Mouse (Mus musculus) heart, postnatal 36 days (tissue): ENCODE results near the gene Ddr1. TPM values are rescaled to one million over a fixed set of nuclear protein-coding genes. Genes with fewer than 3 reads are reported as not detected.
"Not testable (repeated sequence)": the region's sequence is repeated elsewhere in the genome, so short reads cannot be mapped to it uniquely, and the experiment has no call there.

Experiments
- DNase-seq, 2 experiments: peaks; one replicate each; pipeline ENCODE4 v3.0.0; 2021 to 2022
- intact Hi-C: fragments of 180-260 bp; cut with DNase I; formaldehyde crosslinking; loops from one replicate; pipeline ENCODE4 v1.15.1; 2025
- total RNA-seq, 2 experiments: library from RNA; stranded (reverse); gene quantifications; 2 replicates each; pipeline ENCODE4 v1.2.3; 2021

The Ddr1 gene
- total RNA-seq = 10 to 100 TPM; 29.3 to 37.4 TPM

GRCm38 (mm10) chr17:35704621-35705464 is at the start of gene Ddr1:
Gene Ddr1, minus strand, starts transcription at chr17:35704621.
- no peak for DNase-seq
- intact Hi-C loops = no loop called here

GRCm38 (mm10) chr17:35753668-35754067 is 49.2 kb upstream of the Ddr1 start:
- DNase-seq = no peak
- intact Hi-C loops = no loop called here

GRCm38 (mm10) chr17:35752221-35752811 is 47.9 kb upstream of the Ddr1 start:
- intact Hi-C loops = no loop called here
- DNase-seq = peak; percentile 21 to 31

- DNase-seq = no peak
- intact Hi-C loops = no loop called here
These were observed 45.3 kb upstream of the Ddr1 start for GRCm38 (mm10) chr17:35749685-35750084.

GRCm38 (mm10) chr17:35744361-35744760 is 39.9 kb upstream of the Ddr1 start:
- intact Hi-C loops = no loop called here
- DNase-seq = no peak

- intact Hi-C loops = no loop called here
These were observed 38.5 kb upstream of the Ddr1 start for GRCm38 (mm10) chr17:35742948-35743347.

GRCm38 (mm10) chr17:35741589-35742226 is 37.3 kb upstream of the Ddr1 start:
- no peak for DNase-seq
- intact Hi-C loops = no loop called here

More at GRCm38 (mm10) chr17:35742948-35743347, 38.5 kb upstream of the Ddr1 start:
- no peak for DNase-seq

GRCm38 (mm10) chr17:35740276-35740880 is 36.0 kb upstream of the Ddr1 start:
- no peak for DNase-seq
- intact Hi-C loops = no loop called here

GRCm38 (mm10) chr17:35739675-35740074 is 35.3 kb upstream of the Ddr1 start:
- peak; percentile 89 to 92 for DNase-seq
- intact Hi-C loops = loop anchor here (2.0 kb wide), 3 partner anchors 81 to 133 kb away; partner anchors contain the start of gene Ier3

GRCm38 (mm10) chr17:35737743-35738142 is 33.3 kb upstream of the Ddr1 start:
- intact Hi-C loops = loop anchor here (2.0 kb wide), 3 partner anchors 83 to 135 kb away; partner anchors contain the start of gene Ier3

GRCm38 (mm10) chr17:35736280-35736960 is 32.0 kb upstream of the Ddr1 start:
- intact Hi-C loops = no loop called here
- DNase-seq = peak; percentile 72 to 77

More at GRCm38 (mm10) chr17:35737743-35738142, 33.3 kb upstream of the Ddr1 start:
- DNase-seq = peak; percentile 80 to 84

- no peak for DNase-seq
- intact Hi-C loops = no loop called here
These were observed 30.1 kb upstream of the Ddr1 start for GRCm38 (mm10) chr17:35734478-35734877.

GRCm38 (mm10) chr17:35733398-35733797 is 29.0 kb upstream of the Ddr1 start:
- intact Hi-C loops = no loop called here
- DNase-seq = no peak

- intact Hi-C loops = no loop called here
- no peak for DNase-seq
These were observed 27.2 kb upstream of the Ddr1 start for GRCm38 (mm10) chr17:35731431-35732145.

- intact Hi-C loops, DNase-seq: not testable (repeated sequence)
These were observed 25.7 kb upstream of the Ddr1 start for GRCm38 (mm10) chr17:35730112-35730511.

- no peak for DNase-seq
- intact Hi-C loops = loop anchor here (5.0 kb wide), 1 partner anchor 142 kb away; no protein-coding TSS in a partner anchor
These were observed 24.4 kb upstream of the Ddr1 start for GRCm38 (mm10) chr17:35728821-35729220.

GRCm38 (mm10) chr17:35727471-35728205 is 23.2 kb upstream of the Ddr1 start:
- intact Hi-C loops = loop anchor here (5.0 kb wide), 1 partner anchor 140 kb away; no protein-coding TSS in a partner anchor
- DNase-seq = no peak

- intact Hi-C loops = loop anchor here (5.0 kb wide), 1 partner anchor 140 kb away; no protein-coding TSS in a partner anchor
These were observed 22.6 kb upstream of the Ddr1 start for GRCm38 (mm10) chr17:35727028-35727427.

More at GRCm38 (mm10) chr17:35727028-35727427, 22.6 kb upstream of the Ddr1 start:
- DNase-seq = no peak
